In genomic region chr12:40036666-40037065, GRCm38 (mm10) we compare ENCODE assay signal across 8 mouse cellular contexts. TPM values are rescaled to one million over a fixed set of nuclear protein-coding genes. Genes with fewer than 3 reads are reported as not detected.
DNase-seq lines count a peak whose midpoint lies in the region; ATAC-seq and TF ChIP-seq lines count a peak whose summit lies in the region.

No protein-coding gene starts in this region.

- TF ChIP-seq CTCF in testis, adult 2 months (IDR thresholded peaks at IDR 0.05; ENCODE audit: control insufficient read depth, insufficient read depth, insufficient replicate concordance, low read depth, low read length): no peak

- peak overlapping the region; percentile 62 for H3K4me2 ChIP-seq in embryonic facial prominence, embryonic 14.5 days (ENCODE audit: low read depth, low read length)
- H3K4me2 ChIP-seq in hindbrain, embryonic 14.5 days (replicated peaks): peak overlapping the region; percentile 82
- peak overlapping the region; percentile 91 for H3K4me2 ChIP-seq in liver, embryonic 13.5 days

- peak overlapping the region; percentile 98 for H3K27ac ChIP-seq in testis, adult 2 months (ENCODE audit: control insufficient read depth, insufficient read depth, low read depth, low read length)
- peak overlapping the region; percentile 86 for H3K27ac ChIP-seq in embryonic facial prominence, embryonic 14.5 days (replicated peaks; ENCODE audit: low read depth, low read length)
- H3K27ac ChIP-seq in hindbrain, embryonic 14.5 days: peak overlapping the region; percentile 97
- H3K27ac ChIP-seq in liver, embryonic 13.5 days: peak overlapping the region; percentile 93

- H3K9me3 ChIP-seq in embryonic facial prominence, embryonic 14.5 days (ENCODE audit: control insufficient read depth, low read length): peaks cover under 1% of the 10 kb centered on the region; the same call in 1 of the 2 replicates
- H3K9me3 ChIP-seq in hindbrain, embryonic 14.5 days (ENCODE audit: control insufficient read depth, low read length): peaks cover 1% of the 10 kb centered on the region; the same call in 1 of the 2 replicates
- H3K9me3 ChIP-seq in liver, embryonic 13.5 days (replicated peaks): no peaks in the 10 kb centered on the region

- WGBS in embryonic facial prominence, embryonic 14.5 days: 4% methylated on average over 11 of the region's 11 CpGs
- 5% methylated on average over 11 of the region's 11 CpGs for WGBS in hindbrain, embryonic 14.5 days
- 0% methylated on average over 11 of the region's 11 CpGs for WGBS in liver, embryonic 13.5 days (ENCODE audit: insufficient replicate concordance)

- peaks cover 2% of the 10 kb centered on the region for H3K36me3 ChIP-seq in testis, adult 2 months (ENCODE audit: control insufficient read depth, insufficient read depth, low read length)
- no peaks in the 10 kb centered on the region for H3K36me3 ChIP-seq in embryonic facial prominence, embryonic 14.5 days (ENCODE audit: control insufficient read depth, insufficient read depth, low read length)
- H3K36me3 ChIP-seq in hindbrain, embryonic 14.5 days (replicated peaks; ENCODE audit: control insufficient read depth, insufficient read depth): peaks cover 1% of the 10 kb centered on the region; the same call in 1 of the 2 replicates
- peaks cover 22% of the 10 kb centered on the region; the same call in 1 of the 2 replicates for H3K36me3 ChIP-seq in liver, embryonic 13.5 days

- H3K27me3 ChIP-seq in testis, adult 2 months (ENCODE audit: control insufficient read depth, insufficient read depth, low read length): no peaks in the 10 kb centered on the region
- H3K27me3 ChIP-seq in embryonic facial prominence, embryonic 14.5 days (replicated peaks; ENCODE audit: control insufficient read depth, insufficient read depth, low read length): no peaks in the 10 kb centered on the region
- H3K27me3 ChIP-seq in hindbrain, embryonic 14.5 days (ENCODE audit: control insufficient read depth, insufficient read depth, low read length): no peaks in the 10 kb centered on the region
- no peaks in the 10 kb centered on the region for H3K27me3 ChIP-seq in liver, embryonic 13.5 days

- no peaks in the 10 kb centered on the region for H3K4me1 ChIP-seq in testis, adult 2 months (ENCODE audit: control insufficient read depth, insufficient read depth, low read length)
- H3K4me1 ChIP-seq in embryonic facial prominence, embryonic 14.5 days (ENCODE audit: control insufficient read depth, insufficient read depth, low read length): 0 out of 2 replicates have a peak, but pooled peaks cover 6% of the 10 kb centered on the region
- H3K4me1 ChIP-seq in hindbrain, embryonic 14.5 days (replicated peaks; ENCODE audit: control insufficient read depth, insufficient read depth, low read length): peaks cover 28% of the 10 kb centered on the region
- peaks cover 29% of the 10 kb centered on the region for H3K4me1 ChIP-seq in liver, embryonic 13.5 days (replicated peaks)

- DNase-seq in testis, postnatal 14 days (ENCODE audit: low spot score): no peak
- peak; percentile 20 for DNase-seq in embryonic facial prominence, embryonic 14.5 days (ENCODE audit: low spot score)
- no peak for DNase-seq in hindbrain, embryonic 14.5 days (ENCODE audit: low spot score)
- no peak for DNase-seq in liver, embryonic 13.5 days
- peak; percentile 68 for DNase-seq in naive thymus-derived CD4-positive, alpha-beta T cell, adult 2 months (ENCODE audit: low read depth)
- DNase-seq in cerebellum, adult 11 months: no peak
- no peak for DNase-seq in spleen, adult 12 weeks (ENCODE audit: low spot score)

- peak overlapping the region; percentile 85 for H3K9ac ChIP-seq in embryonic facial prominence, embryonic 14.5 days (ENCODE audit: low read depth, low read length)
- H3K9ac ChIP-seq in hindbrain, embryonic 14.5 days: peak overlapping the region; percentile 95
- H3K9ac ChIP-seq in liver, embryonic 13.5 days: peak overlapping the region; percentile 99

- peak overlapping the region; percentile 85 for H3K4me3 ChIP-seq in testis, adult 2 months (ENCODE audit: control insufficient read depth, low read depth, low read length)
- peak overlapping the region; percentile 82 for H3K4me3 ChIP-seq in embryonic facial prominence, embryonic 14.5 days (ENCODE audit: low read depth, low read length)
- H3K4me3 ChIP-seq in hindbrain, embryonic 14.5 days (replicated peaks; ENCODE audit: low read length): peak overlapping the region; percentile 98
- H3K4me3 ChIP-seq in liver, embryonic 13.5 days (replicated peaks): peak overlapping the region; percentile 94

- no peak for ATAC-seq in embryonic facial prominence, embryonic 14.5 days (ENCODE audit: low read depth)
- ATAC-seq in hindbrain, embryonic 14.5 days (ENCODE audit: low FRiP score): no peak
- ATAC-seq in liver, embryonic 13.5 days (ENCODE audit: low read depth): no peak

- no peak for TF ChIP-seq POLR2A in testis, adult 2 months (IDR thresholded peaks at IDR 0.05; ENCODE audit: control insufficient read depth, low read depth, low read length)

RNA-seq across cellular contexts. Expression of gene Arl4a, which starts 1.2 kb away (rescaled TPM):
- 218 and 255 TPM in 2 replicates for polyA plus RNA-seq in testis, adult 2 months (2012; rRNA removed)
- polyA plus RNA-seq in embryonic facial prominence, embryonic 14.5 days (2014; fragmentation: Nextera tagmentation; extraction: Ambion mirVana): 88.3 and 91.6 TPM in 2 replicates
- polyA plus RNA-seq in hindbrain, embryonic 14.5 days (2014; fragmentation: Nextera tagmentation; extraction: Ambion mirVana): 143 and 150 TPM in 2 replicates
- polyA plus RNA-seq in liver, embryonic 13.5 days (2015; fragmentation: Nextera tagmentation; extraction: Ambion mirVana): 90.0 and 92.8 TPM in 2 replicates

Comparison
In these comparisons a context has a peak if more than half of its experiments do, and no peak if none do; other contexts are left out.
1. DNase-seq: peak in embryonic facial prominence, embryonic 14.5 days (single experiment) and naive thymus-derived CD4-positive, alpha-beta T cell, adult 2 months (single experiment); none in testis, postnatal 14 days (single experiment), hindbrain, embryonic 14.5 days (single experiment), liver, embryonic 13.5 days (single experiment), cerebellum, adult 11 months (single experiment) and spleen, adult 12 weeks (single experiment).
2. Peak in every context shown above with its lines, with median percentiles within 50 percentile points of each other: H3K27ac ChIP-seq, H3K4me3 ChIP-seq, H3K4me2 ChIP-seq and H3K9ac ChIP-seq.